Mouse (Mus musculus): ENCODE data around the gene Cyb5b.
"Not testable (repeated sequence)": the region's sequence is repeated elsewhere in the genome, so short reads cannot be mapped to it uniquely, and the experiment has no call there.

Gene Cyb5b

DNA sequence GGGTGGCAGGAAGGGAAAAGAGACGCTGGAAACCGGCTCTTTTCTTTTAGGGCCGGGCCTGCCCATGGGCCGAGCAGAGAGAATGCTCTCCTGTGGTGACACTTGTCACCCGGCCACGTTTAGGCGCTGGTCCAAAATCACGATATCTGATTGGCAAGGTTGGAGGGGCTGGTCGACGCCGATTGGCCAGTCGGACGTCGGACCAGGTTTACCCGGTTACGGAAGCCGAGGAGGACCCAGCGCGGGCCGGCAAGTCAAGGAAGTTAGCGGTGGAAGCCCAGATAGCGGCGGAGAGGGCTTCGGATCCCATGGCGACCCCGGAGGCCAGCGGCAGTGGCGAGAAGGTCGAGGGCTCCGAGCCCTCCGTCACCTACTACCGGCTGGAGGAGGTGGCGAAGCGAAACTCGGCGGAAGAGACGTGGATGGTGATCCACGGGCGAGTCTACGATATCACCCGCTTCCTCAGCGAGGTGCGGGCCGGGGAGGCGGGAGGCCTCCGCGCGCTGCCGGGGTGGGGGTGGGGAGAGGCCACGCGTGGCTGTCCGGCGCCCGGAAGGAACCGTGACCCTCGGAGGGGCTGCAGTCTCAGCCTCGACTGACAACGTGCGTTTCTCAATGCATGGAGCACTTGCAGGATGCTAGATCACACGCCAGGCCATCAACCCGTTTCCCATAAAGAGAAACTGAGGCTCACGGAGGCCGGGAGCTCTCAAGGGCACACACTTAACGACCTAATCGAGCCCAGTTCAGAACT, at the start of gene Cyb5b:
TSS of gene Cyb5b (plus strand) at position 237 of the 754 bp plus-strand sequence.
- peak; percentile 90 to 95 for DNase-seq (ENCODE audit: low spot score in 2 of 2)

DNA sequence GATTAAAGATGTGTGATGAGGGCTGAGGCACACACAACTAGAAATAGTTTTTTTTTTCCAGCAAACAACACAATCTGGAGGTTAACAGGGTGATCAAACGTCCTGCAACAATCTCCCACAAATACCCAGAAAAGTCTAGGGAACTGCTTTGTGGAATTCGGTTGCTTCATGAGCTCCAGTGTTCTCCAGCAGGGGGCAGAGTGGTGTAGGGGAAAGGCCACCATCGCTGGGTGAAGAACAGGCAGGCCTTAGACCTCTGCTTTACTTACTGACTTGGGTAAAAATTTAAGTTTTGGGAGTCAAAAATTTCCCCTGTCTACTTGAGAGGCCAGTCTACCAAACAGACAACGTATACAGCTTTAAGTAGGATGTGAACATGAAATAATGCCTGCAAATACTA, 45.9 kb upstream of the Cyb5b start:
- peak in 1 of 2 experiments; percentile 76 for DNase-seq (ENCODE audit: low spot score in 2 of 2)

DNA sequence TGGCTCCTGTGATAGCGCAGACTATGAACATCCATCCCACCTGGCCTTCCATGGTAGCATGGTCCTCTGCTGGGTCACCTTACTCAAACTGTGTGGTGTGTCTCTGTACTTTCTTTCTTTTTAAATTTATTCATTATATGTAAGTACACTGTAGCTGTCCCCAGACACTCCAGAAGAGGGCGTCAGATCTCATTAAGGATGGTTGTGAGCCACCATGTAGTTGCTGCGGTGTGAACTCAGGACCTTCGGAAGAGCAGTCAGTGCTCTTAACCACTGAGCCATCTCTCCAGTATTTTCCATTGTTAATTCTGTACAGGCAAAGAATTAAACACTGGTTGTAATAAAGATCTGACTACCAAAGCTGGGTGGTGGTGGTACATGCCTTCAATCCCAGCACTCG, 42.4 kb upstream of the Cyb5b start:
- not testable (repeated sequence) for DNase-seq (ENCODE audit: low spot score in 2 of 2)

DNA sequence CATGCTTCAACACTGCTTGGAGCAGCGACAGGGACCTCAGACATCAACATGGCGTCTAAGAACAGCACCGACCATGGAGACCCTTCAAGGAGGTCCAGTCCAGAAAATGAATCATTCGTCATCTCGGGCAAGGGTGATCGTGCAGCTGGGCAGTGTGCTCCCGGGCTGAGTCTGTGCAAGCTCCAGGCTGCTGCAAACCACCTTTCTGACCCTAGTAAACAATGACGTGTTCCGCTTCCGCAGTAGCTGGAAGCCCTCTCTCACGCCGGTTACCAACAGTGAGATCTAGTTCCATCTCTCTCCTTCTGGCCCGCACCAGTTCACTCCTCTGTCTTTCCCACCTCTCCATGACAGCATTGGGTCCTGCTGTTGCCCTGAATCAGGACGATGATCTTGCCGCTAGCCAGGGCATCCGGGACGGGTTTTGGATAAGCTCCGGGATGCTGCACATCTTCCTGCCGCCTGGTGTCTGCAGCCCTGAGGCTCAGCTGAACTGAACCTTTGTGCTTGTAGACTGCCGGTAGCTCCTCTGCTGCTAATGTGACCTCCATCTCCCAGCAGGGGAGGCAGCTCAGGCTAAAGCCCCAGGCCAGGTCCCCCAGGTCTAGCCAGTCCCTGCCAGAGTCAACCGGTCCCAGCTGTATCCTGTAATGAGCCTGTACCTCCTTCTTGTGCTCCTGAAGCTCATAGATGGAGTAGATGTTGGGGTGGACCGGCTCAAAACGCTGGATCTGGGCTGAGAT, 41.3 kb upstream of the Cyb5b start:
- no peak for DNase-seq (ENCODE audit: low spot score in 2 of 2)

DNA sequence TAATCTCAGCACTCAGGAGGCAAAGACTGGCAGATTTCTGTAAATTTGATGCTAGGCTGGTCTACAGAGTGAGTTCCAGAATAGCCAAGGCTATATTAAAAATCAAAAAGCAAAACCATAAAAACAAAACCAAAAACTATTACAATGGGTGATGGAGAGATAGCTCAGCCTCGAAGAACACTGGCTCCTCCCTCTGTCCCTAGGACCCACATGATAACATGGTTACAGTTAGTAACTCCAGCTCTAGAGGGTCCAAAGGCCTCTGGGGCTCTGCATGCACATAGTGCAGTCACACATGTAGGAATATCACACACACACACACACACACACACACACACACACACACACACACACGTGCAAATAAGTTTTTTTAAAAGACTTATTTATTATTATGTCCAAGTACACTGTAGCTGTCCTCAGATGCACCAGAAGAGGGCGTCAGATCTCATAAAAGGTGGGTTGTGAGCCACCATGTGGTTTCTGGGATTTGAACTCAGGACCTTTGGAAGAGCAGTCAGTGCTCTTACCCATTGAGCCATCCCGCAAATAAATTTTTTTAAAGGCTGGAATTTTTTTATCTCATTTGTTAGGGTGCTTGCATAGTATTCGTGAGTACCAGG, 40.5 kb upstream of the Cyb5b start:
- no peak for DNase-seq (ENCODE audit: low spot score in 2 of 2)

DNA sequence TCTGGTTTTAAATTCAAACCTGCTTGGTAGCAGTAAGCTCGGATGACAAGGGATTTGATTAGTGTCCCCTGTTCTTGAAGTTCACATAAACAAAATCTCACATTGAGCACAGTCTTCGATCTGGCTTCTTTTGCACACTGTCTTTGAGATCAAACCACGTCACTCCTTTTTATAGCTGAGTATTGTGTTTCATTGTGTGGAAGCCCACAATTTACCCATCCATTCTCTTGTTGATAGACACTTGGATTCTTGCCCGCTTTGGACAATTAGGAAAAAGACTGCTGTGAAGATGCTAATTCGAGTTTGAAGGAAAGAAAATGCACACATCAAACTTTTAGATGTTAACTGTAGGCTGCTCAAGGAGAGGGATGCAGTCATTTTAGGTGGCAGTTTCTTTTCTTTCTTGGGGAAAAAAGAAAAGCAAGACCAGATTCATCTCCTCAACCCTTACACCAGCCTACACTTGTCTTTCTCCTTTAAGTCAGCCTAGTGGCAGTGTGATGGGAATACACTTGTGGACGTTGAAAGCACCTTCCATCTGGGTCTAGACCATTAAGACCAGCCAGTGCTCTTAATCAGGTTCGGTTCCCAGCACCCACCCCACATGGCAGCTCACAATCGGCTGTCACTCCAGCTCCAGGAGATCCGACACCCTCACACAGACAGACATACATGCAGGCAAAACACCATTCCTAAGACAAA, 39.7 kb upstream of the Cyb5b start:
- DNase-seq (ENCODE audit: low spot score in 2 of 2): no peak

DNA sequence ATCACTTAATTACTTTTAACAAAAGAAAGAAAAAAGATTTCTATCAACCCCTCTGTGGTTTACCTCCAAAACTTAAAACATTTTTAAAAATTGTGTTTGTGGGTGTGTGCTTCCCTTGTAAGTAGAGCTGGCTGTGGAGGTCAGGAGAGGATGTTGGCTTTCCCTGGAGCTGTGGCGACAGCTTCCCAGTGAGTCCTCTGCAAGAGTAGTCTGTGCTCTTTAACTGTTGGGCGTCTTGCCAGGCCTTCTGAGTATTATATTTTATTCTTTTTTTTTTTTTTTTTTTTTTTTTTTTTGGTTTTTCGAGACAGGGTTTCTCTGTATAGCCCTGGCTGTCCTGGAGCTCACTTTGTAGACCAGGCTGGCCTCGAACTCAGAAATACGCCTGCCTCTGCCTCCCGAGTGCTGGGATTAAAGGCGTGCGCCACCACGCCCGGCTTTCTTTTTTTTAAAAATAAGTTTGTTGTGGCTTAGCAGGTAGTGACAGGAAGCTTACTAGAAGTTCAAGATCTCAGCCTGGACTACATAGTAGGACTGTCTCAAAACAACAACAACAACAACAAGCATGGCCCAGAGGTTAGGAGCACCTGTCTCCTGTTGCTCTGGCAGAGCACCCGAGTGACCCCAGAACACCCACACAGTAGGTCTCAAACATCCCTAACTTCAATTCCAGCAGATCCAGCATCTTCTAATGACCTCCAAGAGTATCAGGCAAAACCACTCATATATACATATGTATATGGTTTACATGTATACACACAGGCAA, 38.9 kb upstream of the Cyb5b start:
- no peak for DNase-seq (ENCODE audit: low spot score in 2 of 2)

DNA sequence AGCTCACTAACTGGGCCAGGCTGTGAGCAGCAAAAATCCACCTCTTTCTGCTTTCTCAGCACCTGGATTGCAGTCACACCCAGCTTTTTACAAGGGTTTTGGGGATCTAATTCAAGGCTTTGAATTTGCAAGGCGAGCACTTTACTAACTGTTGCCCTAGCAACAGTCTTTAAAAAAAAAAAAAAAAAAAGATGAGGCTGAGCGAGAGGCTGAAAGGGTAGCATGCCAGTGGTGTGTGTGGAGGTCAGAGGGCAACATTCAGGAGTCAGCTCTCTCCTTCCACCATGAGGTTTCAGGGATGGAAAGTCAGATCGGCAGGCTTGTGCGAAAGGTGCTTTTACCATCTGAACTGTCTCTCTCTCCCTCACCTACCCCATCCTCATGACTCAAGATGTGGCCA, 37.2 kb upstream of the Cyb5b start:
- DNase-seq (ENCODE audit: low spot score in 2 of 2): no peak

DNA sequence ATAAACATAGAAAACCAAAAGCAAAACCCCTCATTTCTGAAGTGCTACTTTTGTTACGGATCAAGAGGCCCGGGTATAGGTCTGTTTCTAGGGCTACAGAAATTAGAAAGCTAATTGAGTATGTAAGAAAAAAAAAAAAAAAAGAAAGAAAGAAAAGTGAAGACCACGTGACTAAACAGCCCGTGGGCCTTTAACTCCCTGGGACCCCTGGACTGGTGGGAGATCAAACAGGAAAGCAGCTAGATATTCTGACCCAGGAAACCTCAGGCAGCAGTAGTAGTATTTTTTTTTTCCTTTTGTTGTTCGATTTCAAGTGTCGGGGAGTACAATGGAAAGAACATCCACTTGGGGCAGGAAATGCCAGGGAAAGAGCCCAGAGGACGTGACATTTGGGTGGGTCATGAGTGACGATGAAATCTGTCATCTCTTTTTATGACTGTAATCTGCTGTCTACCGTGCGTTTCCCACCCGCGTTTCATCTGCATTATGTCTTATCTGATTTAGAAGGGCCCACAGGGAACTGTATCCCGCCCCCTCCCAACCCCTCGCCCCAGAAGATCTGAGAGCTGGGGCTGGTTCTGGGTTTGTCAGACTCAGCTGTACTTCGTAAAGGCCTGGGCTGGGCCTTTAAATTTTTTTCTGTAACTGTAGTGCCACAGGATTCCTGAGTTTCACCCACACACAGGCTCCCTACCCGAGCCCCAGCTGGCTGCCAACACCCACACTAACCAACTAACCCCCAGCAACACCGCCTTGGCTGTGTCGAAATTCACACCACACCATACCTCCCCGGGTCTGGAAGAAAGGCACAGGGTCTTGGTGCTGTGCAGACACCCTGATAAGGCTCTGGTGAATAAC, 36.1 kb upstream of the Cyb5b start:
- DNase-seq (ENCODE audit: low spot score in 2 of 2): no peak

DNA sequence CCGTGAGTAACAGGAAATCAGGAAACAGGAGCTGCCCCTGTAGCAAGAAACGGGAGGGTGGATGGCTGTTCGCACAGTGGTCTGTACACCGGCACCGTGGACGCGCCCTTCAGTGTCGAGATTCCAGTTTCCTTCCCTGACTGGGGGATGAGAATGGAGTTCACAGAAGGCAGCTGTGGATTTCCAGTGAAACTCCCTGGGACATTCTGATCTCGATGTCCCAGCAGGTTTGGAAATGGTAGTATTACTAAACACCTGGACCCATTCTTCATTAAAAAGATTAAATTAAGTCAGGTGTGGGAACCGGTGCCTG, 35.5 kb upstream of the Cyb5b start:
- DNase-seq (ENCODE audit: low spot score in 2 of 2): no peak

DNA sequence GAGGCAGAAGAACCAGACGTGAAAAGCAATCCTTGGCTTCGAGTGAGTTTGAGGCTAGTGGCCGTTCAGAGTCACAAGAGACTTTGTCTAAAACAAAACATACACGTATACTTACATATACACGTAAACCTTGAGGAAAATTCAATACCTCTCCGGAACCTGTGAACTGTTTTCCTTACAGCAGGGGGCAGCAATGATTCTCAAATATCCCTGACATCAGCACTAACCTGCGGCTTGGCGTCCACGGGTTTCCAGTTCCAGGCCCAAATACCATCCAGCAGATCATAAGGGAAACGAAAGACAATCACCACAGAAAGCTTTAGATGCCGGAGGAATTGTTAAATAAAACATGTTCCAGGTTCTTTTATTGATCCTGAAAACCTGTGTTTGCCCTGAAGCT, 34.4 kb upstream of the Cyb5b start:
- DNase-seq (ENCODE audit: low spot score in 2 of 2): peak; percentile 66 to 74

DNA sequence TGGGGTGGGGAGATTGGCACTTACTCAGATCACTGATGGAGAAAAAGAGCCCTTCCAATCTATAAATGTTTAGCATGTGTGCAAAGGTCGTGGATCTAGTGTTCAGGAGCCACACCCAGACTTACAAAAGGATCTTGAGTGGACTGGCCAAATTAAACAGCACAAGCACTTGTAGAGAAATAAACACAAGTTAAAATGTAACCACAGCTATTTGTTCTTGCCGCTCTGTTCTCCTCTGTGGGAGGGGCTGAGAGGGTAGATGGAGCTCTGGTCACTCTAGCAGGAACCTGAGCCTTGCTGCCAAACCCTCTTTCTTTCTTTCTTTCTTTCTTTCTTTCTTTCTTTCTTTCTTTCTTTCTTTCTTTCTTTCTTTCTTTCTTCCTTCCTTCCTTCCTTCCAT, 33.4 kb upstream of the Cyb5b start:
- peak in 1 of 2 experiments; percentile 39 for DNase-seq (ENCODE audit: low spot score in 2 of 2)

DNA sequence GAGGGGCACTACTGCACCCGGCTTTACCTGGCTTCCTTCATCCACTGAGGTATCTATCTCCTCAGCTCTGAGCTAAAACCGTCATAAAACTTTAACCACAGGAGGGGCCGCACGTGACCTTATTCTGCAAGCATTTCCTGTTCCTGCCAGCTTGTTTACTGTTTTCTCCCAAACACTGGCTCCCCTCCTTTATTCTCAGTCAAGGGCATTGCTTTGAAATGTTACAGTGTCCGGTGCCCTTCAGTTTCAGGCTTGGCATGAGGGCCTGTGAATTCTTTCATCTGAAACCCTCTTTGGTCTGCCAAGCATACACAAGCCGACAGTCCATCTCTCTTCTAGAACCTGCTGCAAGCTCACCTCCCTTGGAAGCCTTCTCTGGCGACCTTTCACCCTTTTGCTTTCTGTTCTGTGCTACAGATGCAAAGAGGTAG, 31.6 kb upstream of the Cyb5b start:
- DNase-seq (ENCODE audit: low spot score in 2 of 2): no peak

DNA sequence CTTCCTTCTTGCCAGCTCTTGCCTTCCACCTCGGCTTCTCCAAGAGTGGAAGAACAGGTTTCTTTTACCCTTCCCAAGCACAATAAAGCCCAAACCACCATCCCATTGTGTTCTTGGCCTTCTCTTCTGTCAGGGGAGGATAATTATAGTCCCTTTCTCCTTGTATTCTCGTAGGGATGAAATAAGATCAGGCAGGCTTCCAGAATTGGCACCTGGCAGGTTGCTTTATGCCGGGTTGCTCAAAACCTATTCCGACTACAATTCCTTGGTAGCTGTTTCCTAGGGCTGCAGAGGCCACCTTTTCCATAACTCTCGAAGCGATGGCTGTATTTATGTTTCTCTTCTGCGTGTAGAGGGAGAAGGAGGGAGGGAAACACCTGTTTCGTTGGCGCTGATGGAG, 31.0 kb upstream of the Cyb5b start:
- DNase-seq (ENCODE audit: low spot score in 2 of 2): no peak

DNA sequence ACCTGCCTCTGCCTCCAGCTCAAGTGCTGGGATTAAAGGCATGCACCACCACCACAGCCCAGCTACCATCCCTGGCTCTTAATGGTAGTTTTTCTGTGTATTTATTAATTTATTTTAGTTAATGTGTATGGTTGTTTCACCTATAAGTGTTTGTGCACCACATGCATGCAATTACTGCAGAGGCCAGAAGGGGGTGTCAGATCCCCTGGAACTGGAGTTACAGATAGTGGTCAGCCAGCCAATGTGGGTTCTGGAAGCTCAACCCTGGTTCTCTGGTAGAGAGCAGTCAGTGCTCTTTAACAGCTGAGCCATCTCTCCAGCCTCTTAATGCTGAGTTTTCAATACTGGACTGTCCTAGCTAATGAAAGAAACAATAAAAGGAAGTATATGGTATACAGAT, 29.6 kb upstream of the Cyb5b start:
- no peak for DNase-seq (ENCODE audit: low spot score in 2 of 2)

DNA sequence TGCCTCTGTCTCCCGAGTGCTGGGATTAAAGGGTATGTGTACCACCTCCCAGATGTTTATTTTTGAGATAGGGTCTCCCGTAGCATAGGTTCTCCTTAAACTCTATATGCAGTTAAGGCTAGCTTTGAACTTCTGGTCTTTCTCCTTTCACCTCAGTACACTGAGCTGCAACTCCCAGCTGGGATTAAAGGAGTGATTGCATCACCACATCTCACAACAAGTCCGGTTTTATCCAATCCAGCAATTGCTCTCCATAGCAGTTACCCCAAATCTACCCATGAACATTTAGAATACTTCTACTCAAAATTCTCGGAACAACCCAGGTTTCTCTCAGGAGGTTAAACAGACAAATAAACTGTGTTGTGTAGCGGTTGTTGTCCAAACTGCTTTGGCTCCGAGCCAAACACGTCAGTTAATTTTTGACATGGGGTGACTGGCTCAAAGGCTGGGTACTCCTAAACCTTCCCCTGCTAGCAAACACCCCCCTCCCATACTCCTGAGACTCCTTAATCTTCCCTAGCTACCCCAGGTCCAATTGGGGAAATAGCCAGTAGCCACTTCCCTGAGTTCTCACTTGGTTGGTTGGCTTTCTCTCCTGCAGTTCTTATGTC, 28.7 kb upstream of the Cyb5b start:
- no peak for DNase-seq (ENCODE audit: low spot score in 2 of 2)

DNA sequence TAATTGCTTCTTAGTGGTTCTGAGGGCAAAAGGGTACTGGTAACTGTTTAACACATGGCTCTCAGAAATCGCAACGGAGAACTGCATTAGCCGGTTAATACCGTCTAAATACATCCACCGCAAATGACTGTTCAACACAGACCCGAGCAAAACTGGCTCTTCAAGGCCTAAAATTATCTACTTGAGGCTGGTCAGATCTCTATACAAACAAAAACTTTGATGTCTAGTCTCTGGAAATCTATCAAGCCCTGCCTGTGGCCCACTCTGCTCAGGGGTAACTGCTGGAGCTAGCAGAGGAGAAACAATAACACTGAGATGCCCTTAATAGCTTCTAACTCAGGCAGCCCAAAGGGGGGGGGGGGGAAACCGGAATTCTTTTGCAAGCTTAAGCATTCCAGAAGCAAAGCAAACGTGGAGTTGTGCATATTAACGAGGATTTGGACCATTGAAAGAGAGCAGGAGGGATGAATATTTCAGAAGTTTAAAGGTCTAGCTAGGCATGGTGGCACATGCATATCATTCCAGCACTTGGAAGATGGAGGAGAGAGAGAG, 27.3 kb upstream of the Cyb5b start:
- no peak for DNase-seq (ENCODE audit: low spot score in 2 of 2)

DNA sequence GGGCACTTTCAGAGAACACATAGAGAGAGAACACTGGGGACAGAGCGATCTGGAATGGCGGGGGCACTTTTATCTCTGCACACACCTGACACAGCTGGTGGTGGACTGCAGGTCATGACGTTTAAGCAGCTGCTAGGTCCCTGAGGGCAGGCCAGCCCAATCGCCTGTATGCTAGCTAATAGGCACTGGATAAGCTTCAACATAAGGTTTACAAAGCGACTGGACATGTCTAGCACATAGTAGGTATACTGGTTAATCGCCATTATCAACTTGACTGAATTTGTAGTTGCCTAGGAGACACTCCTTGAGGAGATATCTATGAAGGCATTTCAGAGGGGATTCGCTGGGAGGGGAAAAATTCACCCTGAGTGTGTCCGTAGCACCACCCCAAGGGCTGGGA, 26.1 kb upstream of the Cyb5b start:
- DNase-seq (ENCODE audit: low spot score in 2 of 2): no peak

DNA sequence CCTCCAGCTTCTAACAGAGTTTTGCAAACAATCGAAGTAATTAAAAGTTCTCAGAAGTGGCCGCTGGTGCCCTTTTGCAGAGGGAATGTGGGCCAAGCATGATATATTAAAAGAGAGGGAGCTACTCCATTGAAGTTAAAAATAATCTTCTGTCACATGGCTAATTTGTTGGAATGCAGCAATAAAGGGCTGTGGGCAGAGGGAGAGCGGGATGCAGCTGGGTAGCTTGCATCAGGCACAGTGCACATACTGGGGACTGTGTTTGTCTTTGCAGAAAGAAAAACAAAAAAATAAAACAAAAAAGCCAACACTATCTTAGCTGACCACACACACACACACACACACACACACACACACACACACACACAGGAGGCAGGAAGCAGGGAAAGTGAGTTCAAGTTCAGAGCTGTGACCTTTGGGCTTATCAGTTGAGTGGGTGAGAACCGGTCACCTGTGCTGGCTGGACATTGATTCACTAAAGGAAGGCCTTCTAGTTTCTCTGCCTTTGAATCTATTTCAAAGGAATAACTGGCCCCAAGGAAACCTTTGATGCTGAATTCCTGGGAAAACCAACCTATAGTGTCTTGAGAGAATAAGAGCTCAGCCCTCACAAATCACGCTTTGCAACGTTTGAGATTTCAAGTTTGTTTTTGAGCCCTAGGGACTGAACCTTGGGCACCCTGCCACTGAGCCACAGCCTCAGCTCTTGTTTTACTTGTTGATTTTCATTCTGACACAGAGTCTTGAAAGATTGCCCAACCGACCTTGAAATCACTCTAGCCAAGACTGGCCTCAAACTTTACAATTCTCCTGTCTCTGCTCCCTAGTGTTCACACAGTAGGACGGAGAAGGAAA, 21.0 kb upstream of the Cyb5b start:
- peak in 1 of 2 experiments; percentile 35 for DNase-seq (ENCODE audit: low spot score in 2 of 2)
